Mouse (Mus musculus) spleen, postnatal 14 days (tissue): ENCODE data around the gene Hsph1.
A peak's percentile ranks its signal among the peaks of the same experiment; 100 is the strongest.

Experiments used
- DNase-seq, 2 experiments: peaks; one replicate each; pipeline ENCODE4 v3.0.0; 2021 to 2022; ENCODE audit warnings: low spot score in 2 of 2

Hsph1 gene

DNA sequence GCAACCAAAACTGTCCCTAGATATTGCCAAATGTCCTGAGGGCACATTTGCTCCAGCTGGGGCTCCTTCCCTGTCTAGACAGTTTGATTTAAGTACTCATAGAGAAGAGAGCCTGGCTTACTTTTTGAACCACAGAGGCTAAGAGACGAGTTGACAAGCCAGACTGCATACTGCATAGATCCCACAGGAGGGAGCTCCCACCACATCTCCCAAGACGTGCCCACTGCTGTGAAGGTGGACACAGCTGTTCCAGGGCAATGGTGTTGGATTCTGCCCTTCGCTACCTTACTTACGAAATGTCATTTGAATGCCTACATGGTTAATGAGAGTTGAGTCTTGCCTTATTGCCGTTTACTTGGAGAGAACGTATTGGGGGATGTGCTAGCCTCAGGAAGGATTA is 6.2 kb upstream of the Hsph1 start:
- no peak for DNase-seq

DNA sequence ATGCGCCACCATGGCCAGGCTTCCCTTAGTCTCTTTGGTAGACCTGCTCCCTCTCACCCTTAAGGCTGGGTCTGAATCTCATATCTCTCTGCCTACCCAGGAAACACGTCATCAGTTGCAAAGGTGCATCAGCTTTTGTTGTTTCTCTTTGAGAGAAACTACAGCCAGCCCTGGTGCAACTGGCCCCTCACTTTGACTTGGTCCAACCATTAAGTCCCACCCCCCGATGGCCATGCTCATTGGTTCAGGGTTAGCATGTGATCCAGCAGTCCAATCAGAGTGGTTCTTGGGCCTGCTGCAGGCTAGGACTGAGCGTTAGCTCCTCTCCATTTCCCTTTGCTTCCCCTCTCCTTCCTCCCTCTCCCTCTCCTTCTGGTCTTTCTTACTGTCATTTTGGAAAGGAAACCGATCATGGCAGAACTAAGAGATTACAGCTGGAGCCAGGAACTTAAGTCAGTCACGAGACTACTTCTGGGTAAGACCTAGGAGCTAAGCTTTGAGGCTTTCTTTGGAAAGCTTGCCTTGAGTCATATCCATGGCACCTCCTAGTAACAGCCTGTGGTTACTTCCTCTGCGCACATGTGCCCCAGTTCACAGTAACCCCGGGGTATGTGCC is 5.2 kb upstream of the Hsph1 start:
- DNase-seq, result no peak

DNA sequence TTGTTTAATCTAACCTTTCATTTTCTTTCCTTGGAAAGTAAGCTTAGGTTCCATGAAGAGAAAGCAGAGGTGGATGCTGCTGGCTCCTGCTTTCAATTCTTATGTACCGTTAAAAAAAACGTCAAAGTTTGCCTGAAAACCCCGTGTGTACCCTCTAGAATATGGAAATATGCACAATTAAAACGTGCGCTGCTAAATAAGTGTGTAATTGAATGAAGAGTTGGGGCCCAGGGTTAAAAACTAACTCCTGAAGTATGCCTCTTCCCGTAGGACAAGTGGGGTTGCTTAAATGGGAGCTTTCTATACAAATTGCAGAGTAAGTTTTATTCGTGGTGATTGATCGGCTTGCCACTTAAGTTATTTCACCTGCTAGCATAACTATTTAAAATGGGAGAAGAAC is 1.1 kb upstream of the Hsph1 start:
- DNase-seq, result no peak

DNA sequence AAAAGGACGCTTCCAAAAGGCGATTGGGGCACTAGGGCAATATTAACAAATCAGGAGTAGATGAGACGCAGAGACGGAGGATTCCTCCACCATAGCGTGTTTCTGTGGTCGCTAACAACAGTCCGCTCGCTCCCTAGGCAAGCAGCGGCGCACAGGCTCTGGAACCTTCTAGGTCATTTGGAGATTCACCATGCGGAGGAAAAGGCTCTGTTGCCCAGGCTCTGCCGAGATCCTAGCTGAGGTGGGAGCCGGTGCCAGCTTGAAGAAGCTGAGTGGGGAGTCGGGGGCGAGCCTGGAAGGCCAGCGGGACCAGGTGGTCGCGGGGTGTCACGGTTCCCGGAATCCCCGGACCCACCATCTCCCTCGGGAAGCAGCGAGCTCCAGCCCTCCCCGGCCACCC is 620 bp downstream of the Hsph1 start:
- peak in 1 of 2 experiments; percentile 11 for DNase-seq

DNA sequence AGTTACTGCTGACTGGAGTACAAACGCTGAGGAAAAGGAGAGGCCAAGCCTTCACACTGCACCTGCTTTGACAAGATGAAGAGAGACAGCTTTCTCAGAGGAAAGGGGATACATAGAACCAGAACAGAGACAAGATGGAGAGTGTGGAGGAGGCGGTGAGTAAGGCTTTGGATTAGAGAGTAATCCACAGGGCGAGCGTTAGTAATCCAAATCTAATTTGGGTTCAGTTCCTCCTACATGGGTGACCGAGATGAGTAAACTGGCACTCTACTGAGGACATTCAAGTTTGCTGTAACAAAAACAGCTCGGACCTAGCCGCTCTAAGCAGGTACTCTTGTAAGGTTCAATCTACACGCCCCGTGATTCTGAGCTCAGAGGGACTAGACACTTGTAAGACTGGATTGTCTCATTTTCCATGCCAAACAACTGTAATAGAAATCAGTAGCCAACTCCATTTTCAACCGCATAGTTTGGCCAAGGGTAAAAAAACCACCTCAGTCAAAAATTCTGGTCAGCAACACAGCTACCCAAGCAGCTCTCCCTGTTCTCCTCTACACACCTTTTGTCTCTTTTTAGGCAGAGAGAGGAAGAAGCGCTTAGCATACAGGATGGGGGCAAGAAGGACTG is 1.7 kb downstream of the Hsph1 start:
- DNase-seq, result no peak

DNA sequence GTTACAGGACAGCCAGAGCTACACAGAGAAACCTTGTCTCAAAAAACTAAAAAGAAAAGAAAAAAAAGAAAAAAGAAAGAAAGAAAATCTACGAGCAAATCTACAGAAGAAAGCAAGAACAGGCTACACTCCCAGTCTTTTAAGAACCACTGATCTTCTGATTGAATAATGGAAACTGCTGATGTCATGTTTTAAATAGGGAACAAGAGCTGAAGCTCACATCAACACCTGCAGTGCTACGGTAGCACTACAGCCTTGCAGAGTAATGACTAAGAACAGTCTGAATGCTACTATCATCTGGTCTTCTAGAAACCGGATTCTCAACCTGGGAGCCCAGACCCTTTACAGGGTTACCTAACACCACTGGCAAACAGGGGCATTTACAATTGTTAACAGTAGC is 10.6 kb downstream of the Hsph1 start:
- no peak for DNase-seq

DNA sequence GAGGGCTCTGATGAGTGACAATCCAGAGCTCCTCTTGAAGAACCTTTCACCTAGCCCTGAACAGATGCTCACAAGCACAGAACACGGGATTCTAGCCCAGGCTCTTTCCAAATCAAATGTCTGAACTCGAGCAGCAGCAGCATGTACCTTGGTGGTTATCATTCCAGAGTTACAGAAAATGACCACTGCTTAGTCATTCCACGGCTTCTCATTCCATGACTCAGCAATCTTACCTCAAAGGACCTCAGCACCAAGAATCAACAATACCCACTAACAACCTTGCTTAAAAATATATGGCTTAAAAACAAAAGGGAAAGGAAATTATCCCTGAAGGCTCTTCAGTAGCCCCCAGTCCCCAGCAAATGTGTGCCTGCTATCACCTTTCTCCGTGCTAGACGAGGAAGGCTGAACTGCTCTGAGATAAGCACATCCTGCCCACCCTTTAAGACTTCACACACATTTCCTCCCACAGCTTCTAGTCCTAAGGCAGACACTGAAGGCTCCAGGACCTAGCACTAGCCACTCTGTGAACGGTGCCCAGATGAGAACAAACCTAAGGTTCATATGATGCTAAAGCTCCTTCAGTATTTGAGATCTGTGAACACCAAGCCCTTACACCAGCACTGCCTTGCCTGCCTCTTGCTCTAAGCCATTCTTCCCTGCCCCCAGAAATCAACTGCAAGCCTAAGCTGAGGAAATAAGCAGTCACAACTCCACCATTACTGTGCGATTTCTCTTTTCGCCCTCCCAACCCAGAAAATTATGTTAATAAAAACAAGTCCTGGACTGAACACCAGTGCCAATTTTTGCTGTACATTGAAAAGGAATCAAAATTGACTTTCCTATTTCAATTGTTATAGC is 12.1 kb downstream of the Hsph1 start:
- DNase-seq, result no peak

DNA sequence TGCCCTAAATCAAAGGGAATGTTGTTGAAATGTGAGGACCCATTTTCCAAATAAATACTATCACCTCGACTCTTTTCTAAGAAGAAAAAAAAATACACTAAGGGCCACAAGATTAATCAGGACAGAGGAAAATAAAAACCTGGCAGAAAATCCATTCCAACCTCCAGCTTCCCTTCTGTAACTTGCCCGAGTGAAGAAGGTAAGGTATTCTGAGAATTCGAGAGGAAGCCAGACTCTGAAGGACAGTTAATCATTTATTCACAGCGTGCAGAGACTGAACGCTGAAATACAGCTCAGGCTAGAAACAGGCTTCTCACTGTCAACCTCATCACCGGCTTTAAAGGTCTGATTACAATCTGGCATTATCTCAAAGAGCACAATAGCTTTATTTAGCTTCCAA is 13.5 kb downstream of the Hsph1 start:
- no peak for DNase-seq

DNA sequence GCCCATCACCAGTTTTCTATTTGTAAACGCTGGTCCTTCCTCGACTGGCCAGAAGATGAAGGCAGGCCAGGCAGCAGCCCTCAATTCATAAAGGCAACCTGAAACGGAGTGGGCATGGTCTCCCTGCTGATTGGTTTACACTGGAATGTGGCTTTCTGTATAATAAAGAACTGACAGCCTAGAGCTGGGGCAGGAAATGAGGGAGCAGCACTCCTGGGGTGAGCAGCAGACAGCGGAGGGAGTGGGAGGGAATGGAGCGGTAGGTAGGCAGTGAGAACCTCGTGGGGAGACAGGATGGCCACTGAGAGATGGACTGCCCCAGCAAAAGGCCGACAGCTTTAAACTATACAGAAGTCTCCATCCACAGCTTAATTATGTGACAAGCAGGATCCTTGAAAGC is 14.0 kb downstream of the Hsph1 start:
- no peak for DNase-seq

DNA sequence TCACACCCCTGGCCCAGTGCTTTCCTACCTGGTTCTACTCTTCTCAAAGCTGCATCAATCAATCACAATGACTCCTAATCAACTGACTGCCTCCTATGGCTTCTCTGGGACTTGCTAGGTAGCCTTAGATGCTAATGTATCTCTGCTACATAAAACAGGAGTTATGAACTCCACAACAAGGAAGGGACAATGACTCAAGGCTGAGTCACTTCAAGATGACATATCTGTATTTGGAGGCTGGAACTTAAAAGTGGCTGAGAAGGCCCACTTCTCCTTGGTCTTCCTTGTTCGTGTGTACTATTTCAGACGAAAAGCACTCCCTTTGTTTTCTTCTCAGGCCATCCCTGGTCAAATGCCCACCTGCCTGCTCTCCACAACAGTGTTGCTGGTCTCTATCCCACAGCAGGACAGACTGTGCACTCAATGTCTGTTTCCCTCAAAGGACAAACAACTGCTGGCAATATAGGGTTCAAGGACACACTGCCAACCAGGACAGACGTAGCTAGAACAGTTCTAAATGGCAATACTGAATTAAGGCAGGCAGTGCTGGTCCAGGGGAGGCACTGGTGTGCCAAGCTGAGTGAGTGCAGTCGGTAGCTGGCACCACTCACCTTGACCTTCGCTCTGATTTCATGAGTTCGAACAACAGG is 18.3 kb downstream of the Hsph1 start:
- no peak for DNase-seq

DNA sequence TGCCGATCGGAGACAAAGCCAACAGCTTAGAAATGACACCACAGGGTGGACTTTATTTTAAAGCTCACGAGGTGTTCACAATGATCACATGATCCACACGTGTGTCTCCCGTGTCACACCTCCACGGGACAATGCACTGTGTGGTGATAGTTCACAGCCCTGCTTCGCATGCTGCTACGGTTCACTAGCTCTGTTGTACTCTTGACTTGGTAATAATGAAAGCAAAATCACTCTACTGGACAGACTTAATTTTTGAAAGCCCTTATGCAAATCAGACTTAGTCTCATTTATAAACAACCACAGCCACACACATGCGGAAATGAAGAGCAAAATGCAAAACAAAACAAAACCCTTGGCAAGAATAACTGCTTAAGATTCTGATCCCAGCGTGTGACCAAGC is 19.4 kb downstream of the Hsph1 start:
- DNase-seq, result no peak

DNA sequence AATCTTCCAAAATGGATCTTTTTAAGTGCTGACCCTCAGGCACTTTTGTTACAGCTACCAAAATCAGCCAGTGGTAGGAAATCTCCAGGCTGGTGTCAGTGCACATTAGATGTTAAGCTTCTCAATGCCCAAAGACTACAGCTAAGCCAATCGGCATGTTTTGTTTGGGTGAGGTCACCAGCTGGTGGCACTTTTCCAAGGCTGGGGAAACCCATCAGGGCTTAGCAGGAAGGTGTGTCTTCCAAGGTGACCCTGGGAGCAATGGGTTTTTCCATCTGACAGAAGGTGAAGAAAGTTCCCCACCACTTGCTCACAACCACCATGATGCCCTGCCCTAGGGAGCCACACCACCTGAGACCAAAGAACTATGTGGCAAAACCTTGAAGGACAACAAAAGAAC is 20.0 kb downstream of the Hsph1 start:
- DNase-seq, result no peak

DNA sequence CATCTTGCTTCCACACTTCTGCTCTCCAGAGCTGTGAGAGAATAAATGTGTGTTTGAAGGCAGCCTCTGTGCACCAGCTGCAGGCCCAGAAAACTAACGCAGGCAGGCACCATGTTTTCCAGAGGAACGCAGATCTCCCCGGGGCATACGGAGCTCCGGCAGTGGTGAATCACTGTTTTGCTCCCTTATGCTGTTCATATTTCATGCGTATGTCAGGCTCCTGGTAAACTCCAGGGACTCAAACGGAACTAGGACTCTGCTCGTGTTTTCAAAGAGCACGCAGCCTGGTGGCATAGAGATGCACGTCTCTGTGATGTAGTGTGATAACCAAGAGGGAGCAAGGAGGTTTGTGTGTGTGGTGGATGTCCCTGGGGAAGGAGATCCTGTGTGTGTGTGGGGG is 23.4 kb downstream of the Hsph1 start:
- no peak for DNase-seq

DNA sequence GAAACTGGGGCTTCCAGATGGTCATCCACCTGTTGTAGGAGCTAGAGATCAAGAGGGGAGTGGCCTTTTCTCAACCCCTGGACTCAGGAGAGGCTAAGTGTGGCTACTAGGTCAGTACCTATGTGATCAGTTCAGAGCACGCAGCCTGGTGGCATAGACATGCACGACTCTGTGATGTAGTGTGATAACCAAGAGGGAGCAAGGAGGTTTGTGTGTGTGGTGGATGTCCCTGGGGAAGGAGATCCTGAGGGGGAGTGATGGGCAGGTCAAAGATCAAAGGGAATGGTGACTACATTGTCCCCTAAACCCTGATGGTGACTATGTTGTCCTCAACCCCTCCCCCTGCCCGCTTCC is 24.0 kb downstream of the Hsph1 start:
- no peak for DNase-seq

DNA sequence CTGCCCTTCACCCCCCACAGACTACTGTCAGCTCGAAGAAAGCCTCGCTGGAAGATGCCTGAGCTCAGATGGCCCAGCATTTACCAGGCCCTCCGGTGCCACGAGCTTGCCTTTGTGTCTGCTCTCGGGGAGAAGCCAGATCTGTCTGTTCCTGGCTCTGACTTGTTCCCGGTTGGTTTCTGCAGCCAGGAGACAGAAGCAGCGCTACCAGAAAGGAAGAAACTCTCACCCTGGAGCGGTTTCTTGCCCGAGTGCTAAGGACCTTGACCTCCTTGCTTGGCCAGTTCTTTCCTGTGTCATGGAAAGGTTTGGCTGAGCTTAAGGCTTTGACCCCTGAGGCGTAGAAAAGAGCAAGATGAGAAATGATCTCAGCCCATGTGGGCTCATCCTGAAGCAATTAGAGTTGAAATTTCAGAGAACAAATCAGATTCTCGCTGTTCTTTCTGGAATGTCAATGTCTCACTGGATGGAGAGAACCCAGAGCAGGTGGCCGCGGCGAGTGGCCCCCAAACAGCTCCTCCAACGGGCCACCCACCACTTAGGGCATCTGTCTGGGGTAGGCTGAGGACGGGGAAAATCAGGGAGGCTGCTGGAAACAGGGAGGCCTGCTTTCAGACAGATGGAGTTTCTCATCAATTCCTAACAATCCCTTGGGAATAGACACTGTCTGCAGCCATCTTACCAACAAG is 24.6 kb downstream of the Hsph1 start:
- no peak for DNase-seq

DNA sequence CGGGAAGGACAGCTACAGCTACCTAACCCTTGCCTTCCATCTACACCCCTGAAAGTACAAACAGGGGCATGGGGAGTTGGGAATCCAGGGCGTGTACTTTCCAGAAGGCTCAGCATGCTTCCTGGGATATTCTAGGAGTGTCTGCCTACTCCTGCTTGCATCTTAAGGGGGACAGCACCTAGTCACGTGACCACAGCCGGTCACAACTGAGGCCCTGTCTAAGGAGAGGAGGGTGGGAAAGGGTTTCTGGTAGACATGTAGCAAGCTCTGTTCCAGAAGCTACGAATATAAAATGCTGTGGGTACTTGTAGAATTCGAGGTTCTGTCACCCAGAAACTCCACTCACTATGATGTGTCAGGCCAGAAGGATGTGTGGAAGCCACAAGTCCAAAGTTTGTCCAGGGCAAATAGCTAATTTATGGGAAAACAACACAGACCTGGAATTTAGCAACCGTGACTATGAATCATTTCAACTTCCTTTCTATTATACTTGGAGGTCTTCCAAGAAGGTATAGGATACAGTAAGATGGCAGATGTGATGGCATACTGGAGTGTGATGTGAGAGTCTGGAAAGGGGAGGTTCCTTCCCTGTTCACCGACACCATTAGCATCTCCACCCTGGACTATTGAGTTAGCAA is 29.0 kb downstream of the Hsph1 start:
- no peak for DNase-seq

DNA sequence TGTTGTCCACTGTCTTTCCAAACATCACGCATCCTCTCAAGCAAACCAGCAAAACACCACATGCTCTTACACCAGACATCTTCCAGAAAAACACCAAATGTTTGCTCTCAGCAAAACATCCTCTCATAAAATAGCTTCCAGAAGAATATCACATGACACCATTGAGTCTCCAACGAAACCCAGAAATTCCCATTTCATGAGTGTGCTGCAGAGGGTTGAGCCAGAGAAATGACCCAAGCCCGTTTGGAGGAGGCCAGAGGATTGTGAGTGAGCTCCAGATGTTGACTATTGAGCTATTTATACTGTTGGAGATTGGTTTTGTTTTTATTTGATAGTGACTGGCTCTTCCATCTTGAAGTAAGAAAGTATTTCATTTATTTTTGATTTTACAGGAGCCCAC is 32.9 kb downstream of the Hsph1 start:
- no peak for DNase-seq

DNA sequence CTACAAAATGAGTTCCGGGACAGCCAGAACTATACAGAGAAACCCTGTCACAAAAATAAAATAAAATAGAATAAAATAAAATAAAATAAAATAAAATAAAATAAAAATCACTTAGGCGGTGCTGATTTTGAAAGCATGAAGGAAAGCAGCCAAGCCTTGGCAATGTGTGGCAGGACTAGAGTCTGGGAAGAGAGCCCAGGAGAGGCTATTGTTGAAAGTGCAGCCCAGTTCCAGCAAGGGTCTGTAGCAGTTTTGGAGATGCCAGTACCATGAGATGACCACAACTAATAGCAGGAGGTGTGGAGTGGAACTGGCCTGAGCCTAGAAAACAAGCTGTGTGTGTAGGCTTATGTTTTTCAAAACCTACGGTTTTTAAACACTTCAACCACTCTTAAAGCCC is 34.2 kb downstream of the Hsph1 start:
- DNase-seq, result no peak

DNA sequence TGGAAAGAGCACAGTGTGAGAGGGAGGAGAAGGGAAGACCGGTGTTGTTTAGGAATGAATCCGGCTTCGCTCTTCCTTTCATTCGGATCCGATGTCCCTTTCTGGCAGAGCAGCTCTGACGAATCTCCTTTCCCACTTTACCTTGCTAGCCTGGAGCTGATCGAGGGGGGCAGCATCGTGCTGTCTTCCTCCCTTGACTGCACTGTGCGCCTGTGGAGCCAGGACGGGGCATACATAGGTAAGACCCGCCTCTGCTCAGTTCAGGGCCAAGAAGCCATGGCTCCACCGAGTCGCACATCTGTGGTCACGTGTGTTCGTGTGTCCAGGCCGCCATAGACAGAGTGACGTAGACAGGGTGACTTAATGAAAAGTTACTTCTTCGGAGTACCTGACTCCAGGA is 38.8 kb downstream of the Hsph1 start:
- no peak for DNase-seq

DNA sequence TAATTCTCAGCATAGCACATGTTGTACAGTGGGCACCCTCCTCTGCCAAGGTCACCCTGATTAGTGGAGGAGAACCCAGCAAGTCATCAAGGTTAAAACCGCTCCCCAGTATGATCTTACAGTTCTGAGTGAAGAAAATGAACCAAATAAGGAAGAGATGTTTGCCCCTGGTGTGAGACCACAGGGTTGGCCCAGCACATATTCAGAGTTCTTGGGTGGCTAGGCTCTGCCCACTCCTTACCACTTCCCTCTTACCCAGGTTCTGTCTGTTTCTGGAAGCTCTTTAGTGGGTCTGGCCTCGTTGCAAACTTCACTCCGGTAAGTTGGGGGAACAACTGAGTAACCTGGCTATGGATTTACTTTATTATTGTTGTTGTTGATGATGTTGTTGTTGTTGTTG is 42.0 kb downstream of the Hsph1 start:
- no peak for DNase-seq

DNA sequence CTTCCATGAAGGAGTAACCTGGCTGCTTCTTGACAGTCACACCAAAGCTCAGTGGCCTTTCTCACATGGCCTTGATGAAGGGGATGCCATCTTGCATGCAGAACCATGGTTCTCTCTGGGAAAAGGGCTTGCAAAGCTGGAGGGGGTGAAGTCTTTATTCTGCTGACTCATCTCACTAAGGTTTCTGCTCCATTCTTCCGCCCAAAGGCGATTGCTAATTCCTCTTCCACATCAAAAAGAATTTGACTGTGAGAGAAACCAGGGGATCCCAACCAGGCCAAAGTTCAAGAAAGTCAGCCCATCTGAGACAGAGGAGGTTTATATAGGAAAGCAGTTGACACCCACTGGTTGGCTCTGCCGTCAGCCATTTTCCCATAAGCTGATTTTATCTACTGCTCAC is 46.2 kb downstream of the Hsph1 start:
- DNase-seq, result no peak
